Mouse (Mus musculus): ENCODE data around the gene Camta1.

The Camta1 gene

GRCm38 (mm10) chr4:151694531-151694930 lies 167.1 kb downstream of the Camta1 start:
- in situ Hi-C loops (cut with MboI, MseI) = loop anchor here in 1 of 2 experiments (25.0 kb wide), 1 partner anchor 982 kb away; no protein-coding TSS in a partner anchor

- in situ Hi-C loops (cut with MboI, MseI) = loop anchor here in 1 of 2 experiments (25.0 kb wide), 1 partner anchor 982 kb away; no protein-coding TSS in a partner anchor
Measured at GRCm38 (mm10) chr4:151694047-151694446, 167.6 kb downstream of the Camta1 start.

- in situ Hi-C loops (cut with MboI, MseI) = loop anchor here in 1 of 2 experiments (25.0 kb wide), 1 partner anchor 978 kb away; no protein-coding TSS in a partner anchor
Measured at GRCm38 (mm10) chr4:151690041-151690440, 171.6 kb downstream of the Camta1 start.

GRCm38 (mm10) chr4:151688206-151688605 lies 173.5 kb downstream of the Camta1 start:
- in situ Hi-C loops (cut with MboI, MseI) = loop anchor here in 1 of 2 experiments (25.0 kb wide), 1 partner anchor 976 kb away; no protein-coding TSS in a partner anchor

- in situ Hi-C loops (cut with MboI, MseI) = loop anchor here in 1 of 2 experiments (25.0 kb wide), 1 partner anchor 972 kb away; no protein-coding TSS in a partner anchor
Measured at GRCm38 (mm10) chr4:151684596-151684995, 177.1 kb downstream of the Camta1 start.

- in situ Hi-C loops (cut with MboI, MseI) = loop anchor here in 1 of 2 experiments (25.0 kb wide), 1 partner anchor 971 kb away; no protein-coding TSS in a partner anchor
Measured at GRCm38 (mm10) chr4:151682831-151683488, 178.7 kb downstream of the Camta1 start.

- in situ Hi-C loops (cut with MboI, MseI) = no loop called here
Measured at GRCm38 (mm10) chr4:151672452-151672851, 189.2 kb downstream of the Camta1 start.

- in situ Hi-C loops (cut with MboI, MseI) = no loop called here
Measured at GRCm38 (mm10) chr4:151666411-151666901, 195.2 kb downstream of the Camta1 start.

GRCm38 (mm10) chr4:151661486-151661885 lies 200.2 kb downstream of the Camta1 start:
- in situ Hi-C loops (cut with MboI, MseI) = no loop called here

GRCm38 (mm10) chr4:151656427-151656826 lies 205.2 kb downstream of the Camta1 start:
- in situ Hi-C loops (cut with MboI, MseI) = no loop called here

GRCm38 (mm10) chr4:151655637-151656385 lies 205.9 kb downstream of the Camta1 start:
- in situ Hi-C loops (cut with MboI, MseI) = no loop called here

- in situ Hi-C loops (cut with MboI, MseI) = no loop called here
Measured at GRCm38 (mm10) chr4:151655227-151655626, 206.4 kb downstream of the Camta1 start.

GRCm38 (mm10) chr4:151642418-151642817 lies 219.3 kb downstream of the Camta1 start:
- in situ Hi-C loops (cut with MboI, MseI) = no loop called here

GRCm38 (mm10) chr4:151640971-151641370 lies 220.7 kb downstream of the Camta1 start:
- in situ Hi-C loops (cut with MboI, MseI) = no loop called here

GRCm38 (mm10) chr4:151638941-151639340 lies 222.7 kb downstream of the Camta1 start:
- in situ Hi-C loops (cut with MboI, MseI) = no loop called here

GRCm38 (mm10) chr4:151637348-151637747 lies 224.3 kb downstream of the Camta1 start:
- in situ Hi-C loops (cut with MboI, MseI) = no loop called here

- in situ Hi-C loops (cut with MboI, MseI) = no loop called here
Measured at GRCm38 (mm10) chr4:151634771-151635170, 226.9 kb downstream of the Camta1 start.

- in situ Hi-C loops (cut with MboI, MseI) = no loop called here
Measured at GRCm38 (mm10) chr4:151633795-151634194, 227.9 kb downstream of the Camta1 start.

GRCm38 (mm10) chr4:151632321-151632720 lies 229.4 kb downstream of the Camta1 start:
- in situ Hi-C loops (cut with MboI, MseI) = no loop called here

- in situ Hi-C loops (cut with MboI, MseI) = no loop called here
Measured at GRCm38 (mm10) chr4:151630664-151631063, 231.0 kb downstream of the Camta1 start.

GRCm38 (mm10) chr4:151630231-151630630 lies 231.4 kb downstream of the Camta1 start:
- in situ Hi-C loops (cut with MboI, MseI) = no loop called here

- in situ Hi-C loops (cut with MboI, MseI) = no loop called here
Measured at GRCm38 (mm10) chr4:151619541-151620016, 242.1 kb downstream of the Camta1 start.

All from T-helper 17 cell (primary cell).